Mouse (Mus musculus) liver, embryonic 14.5 days (tissue): ENCODE measurements at regions not wholly inside any gene's neighbourhood (a gene's known extent, or its start where the extent isn't known, plus 50 kb on each side); places are given as distances from the start of the nearest gene placed in this dataset.

Experiments
- ATAC-seq: fragments of 200-750 bp; cut with Nextera tagmentation; 2 replicates; pipeline ENCODE4 v1.8.0; 2017; ENCODE audit warnings: moderate number of reproducible peaks, mild to moderate bottlenecking, moderate library complexity; ENCODE audit not compliant: insufficient read depth
- DNase-seq, 3 experiments: peaks; one replicate each; pipeline ENCODE4 v3.0.0-alpha.2; 2012 to 2013; ENCODE audit warnings: low read depth in 3 of 3, low spot score in 3 of 3
- H3K27ac ChIP-seq: fragments of 300-500 bp; sonication (generic); 2 replicates; pipeline ENCODE4 v1.5.1; 2014; ENCODE audit warnings: moderate library complexity, mild to moderate bottlenecking, control low read depth, inconsistent platforms
- H3K27me3 ChIP-seq: fragments of 300-500 bp; sonication (generic); 2 replicates; pipeline ENCODE4 v1.6.1; 2014; ENCODE audit warnings: mild to moderate bottlenecking, low read length, moderate library complexity; ENCODE audit not compliant: control insufficient read depth, insufficient read depth
- H3K36me3 ChIP-seq: fragments of 300-500 bp; sonication (generic); replicated peaks from 2 replicates; pipeline ENCODE4 v1.6.1; 2014; ENCODE audit warnings: low read depth; ENCODE audit not compliant: control insufficient read depth, insufficient read depth
- H3K4me1 ChIP-seq, 2 experiments: fragments of 200-500 bp in 1 of 2; fragments of 300-500 bp in 1 of 2; sonication (generic) in 1 of 2; replicated peaks; 2 replicates each; pipeline ENCODE4 v1.6.1; 2012 to 2014; ENCODE audit warnings: antibody characterized with exemption in 1 of 2, inconsistent platforms in 1 of 2, low read length in 1 of 2; ENCODE audit not compliant: control insufficient read depth in 2 of 2, insufficient read depth in 2 of 2
- H3K4me2 ChIP-seq: fragments of 300-500 bp; sonication (generic); 2 replicates; pipeline ENCODE4 v1.6.1; 2014; ENCODE audit warnings: low read depth, mild to moderate bottlenecking, control low read depth, moderate library complexity
- H3K4me3 ChIP-seq, 2 experiments: fragments of 200-500 bp in 1 of 2; fragments of 300-500 bp in 1 of 2; sonication (generic) in 1 of 2; 2 replicates each; pipeline ENCODE4 v1.5.1; 2012 to 2014; ENCODE audit warnings: low read depth in 2 of 2, low read length in 2 of 2, mild to moderate bottlenecking in 2 of 2, control low read depth in 1 of 2, inconsistent platforms in 1 of 2, moderate library complexity in 1 of 2; ENCODE audit not compliant: insufficient read depth in 1 of 2
- H3K9ac ChIP-seq: fragments of 300-500 bp; sonication (generic); replicated peaks from 2 replicates; pipeline ENCODE4 v1.6.1; 2014; ENCODE audit warnings: mild to moderate bottlenecking, control low read depth, moderate library complexity
- H3K9me3 ChIP-seq: fragments of 300-500 bp; sonication (generic); 2 replicates; pipeline ENCODE4 v1.6.1; 2016; ENCODE audit warnings: low read length, mixed read lengths; ENCODE audit not compliant: control insufficient read depth
- CTCF ChIP-seq: IDR thresholded peaks from 2 replicates; pipeline ENCODE4 v1.5.1; 2016; ENCODE audit warnings: antibody characterized with exemption, low read depth, control low read depth
- EP300 ChIP-seq: IDR thresholded peaks from 2 replicates; pipeline ENCODE4 v1.6.1; 2016; ENCODE audit warnings: antibody characterized with exemption, low read depth
- WGBS: fragments of 180-500 bp; shearing (Covaris S2); extraction: QIAGEN DNeasy Blood & Tissue Kit; methylation state at CpG from one replicate; pipeline ENCODE4 v1.1.7; 2014; ENCODE audit not compliant: insufficient replicate concordance; 5-methylcytosine and 5-hydroxymethylcytosine counted together

- H3K4me3 ChIP-seq = no peak overlapping the region
- no peaks in the 10 kb centered on the region for H3K36me3 ChIP-seq
- WGBS = 45% methylated on average over 2 of the region's 2 CpGs
- no peaks in the 10 kb centered on the region for H3K27me3 ChIP-seq
- ATAC-seq = no peak
- TF ChIP-seq CTCF (no peak), EP300 (no peak)
- H3K27ac ChIP-seq = no peak overlapping the region
- no peaks in the 10 kb centered on the region for H3K9me3 ChIP-seq
- no peak for DNase-seq
- no peak overlapping the region for H3K9ac ChIP-seq
- no peak overlapping the region for H3K4me2 ChIP-seq
- no peaks in the 10 kb centered on the region for H3K4me1 ChIP-seq
These were observed 476.2 kb downstream of the Cdh9 start for GRCm38 (mm10) chr15:17204739-17205138.

GRCm38 (mm10) chr15:17245096-17245495, 516.5 kb downstream of the Cdh9 start:
- no peak for TF ChIP-seq CTCF
- TF ChIP-seq EP300 = no peak
- WGBS = 74% methylated on average over 3 of the region's 3 CpGs
- ATAC-seq = no peak
- Histone ChIP-seq H3K9me3 (no peaks in the 10 kb centered on the region), H3K4me2 (no peak overlapping the region), H3K27me3 (no peaks in the 10 kb centered on the region), H3K36me3 (no peaks in the 10 kb centered on the region), H3K4me1 (no peaks in the 10 kb centered on the region), H3K9ac (no peak overlapping the region), H3K27ac (no peak overlapping the region), H3K4me3 (no peak overlapping the region)
- no peak for DNase-seq

DNA sequence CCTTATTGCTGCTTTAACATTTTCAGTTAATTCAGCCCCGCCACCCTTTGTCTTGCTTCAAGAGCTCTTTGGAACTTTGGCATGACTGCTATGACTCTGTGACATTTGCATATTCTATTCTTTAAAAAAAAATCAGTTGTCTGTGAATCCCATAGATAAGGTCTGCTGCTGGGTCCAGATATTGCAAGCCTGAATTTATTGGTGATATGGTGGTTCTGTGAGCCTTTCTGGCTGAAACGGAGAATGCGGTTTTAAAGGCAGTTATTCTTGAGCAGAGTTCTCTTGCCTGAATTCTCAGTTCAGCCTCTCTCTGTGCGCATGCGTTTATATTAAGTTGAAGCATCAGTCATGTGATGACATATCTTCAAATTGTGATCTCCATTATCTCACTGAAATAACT, 560.7 kb downstream of the Cdh9 start:
- Histone ChIP-seq H3K27me3 (no peaks in the 10 kb centered on the region), H3K36me3 (no peaks in the 10 kb centered on the region), H3K9ac (no peak overlapping the region), H3K4me3 (no peak overlapping the region), H3K9me3 (no peaks in the 10 kb centered on the region), H3K4me1 (no peaks in the 10 kb centered on the region), H3K27ac (no peak overlapping the region), H3K4me2 (no peak overlapping the region)
- DNase-seq (no peak), ATAC-seq (no peak)
- TF ChIP-seq CTCF (no peak), EP300 (no peak)
- 65% methylated on average over 5 of the region's 5 CpGs for WGBS
